Mouse (Mus musculus) duodenum, adult 2 months (tissue): ENCODE data around the gene Rwdd3. TPM values are rescaled to one million over a fixed set of nuclear protein-coding genes. Genes with fewer than 3 reads are reported as not detected.

Source experiments
- polyA plus RNA-seq: library from polyadenylated mRNA; depleted of rRNA; stranded (reverse); fragments of >200 nt; gene quantifications from 2 replicates; pipeline ENCODE4 v1.2.3, GENCODE M21; 2012; ENCODE audit warnings: low replicate concordance; rRNA removed

The Rwdd3 gene
- 0.48 and 0.52 TPM in 2 replicates for polyA plus RNA-seq

GRCm38 (mm10) chr3:121171243-121171871 lies at the start of gene Rwdd3:
TSS of gene Rwdd3 (minus strand) at chr3:121171695.

Other genes with a start within 250 kb of the Rwdd3 start
- 1.1 TPM in 2 replicates for gene Tmem56, start 111.4 kb upstream of the Rwdd3 start, polyA plus RNA-seq
- 5.1 and 6.3 TPM in 2 replicates for gene Alg14, start 120.1 kb upstream of the Rwdd3 start, polyA plus RNA-seq